Mouse (Mus musculus): ENCODE results near the gene Tpp2.

GRCm38 (mm10) chr1:43902855-43903254, 30.6 kb upstream of the Tpp2 start:
- TF ChIP-seq CTCF (IDR thresholded peaks at IDR 0.05) (peak; percentile 80), POLR2A (IDR thresholded peaks at IDR 0.05; ENCODE audit: insufficient read depth, low read depth, low read length) (no peak), EP300 (IDR thresholded peaks at IDR 0.05; ENCODE audit: insufficient read depth, low read depth, low read length) (no peak)

Data from heart, adult 2 months (tissue).